Mouse (Mus musculus): ENCODE results near the gene Mbnl2. TPM values are rescaled to one million over a fixed set of nuclear protein-coding genes. Genes with fewer than 3 reads are reported as not detected.

Gene Mbnl2
- polyA plus RNA-seq, 1 experiment from 2014 or later = 30.0 TPM

- no peaks in the 10 kb centered on the region for H3K4me1 ChIP-seq
- H3K4me3 ChIP-seq = no peak overlapping the region
- no peaks in the 10 kb centered on the region for H3K9me3 ChIP-seq
- H3K36me3 ChIP-seq (replicated peaks) = peaks cover 10% of the 10 kb centered on the region; the same call in 1 of the 2 replicates
- no peak for DNase-seq (ENCODE audit: extremely low spot score, low spot score)
- no peak overlapping the region for H3K27ac ChIP-seq
- 93% methylated on average over 19 of the region's 19 CpGs for WGBS
- no peaks in the 10 kb centered on the region for H3K27me3 ChIP-seq (ENCODE audit: poor library complexity, severe bottlenecking)
These were observed 49.5 kb downstream of the Mbnl2 start for GRCm38 (mm10) chr14:120324883-120325480.

GRCm38 (mm10) chr14:120325673-120326072 is 50.2 kb downstream of the Mbnl2 start:
- no peak for DNase-seq (ENCODE audit: extremely low spot score, low spot score)
- H3K4me1 ChIP-seq = peaks cover 6% of the 10 kb centered on the region; the same call in 1 of the 2 replicates
- WGBS = 90% methylated on average over 5 of the region's 5 CpGs
- H3K27ac ChIP-seq = no peak overlapping the region
- no peak overlapping the region for H3K4me3 ChIP-seq
- no peaks in the 10 kb centered on the region for H3K9me3 ChIP-seq
- peaks cover 10% of the 10 kb centered on the region; the same call in 1 of the 2 replicates for H3K36me3 ChIP-seq (replicated peaks)
- no peaks in the 10 kb centered on the region for H3K27me3 ChIP-seq (ENCODE audit: poor library complexity, severe bottlenecking)

- H3K4me1 ChIP-seq = peaks cover 16% of the 10 kb centered on the region
- peaks cover 9% of the 10 kb centered on the region; the same call in 1 of the 2 replicates for H3K36me3 ChIP-seq (replicated peaks)
- H3K9me3 ChIP-seq = no peaks in the 10 kb centered on the region
- no peaks in the 10 kb centered on the region for H3K27me3 ChIP-seq (ENCODE audit: poor library complexity, severe bottlenecking)
- WGBS = 81% methylated on average over 12 of the region's 12 CpGs
- H3K4me3 ChIP-seq = no peak overlapping the region
- no peak overlapping the region for H3K27ac ChIP-seq
- no peak for DNase-seq (ENCODE audit: extremely low spot score, low spot score)
These were observed 55.0 kb downstream of the Mbnl2 start for GRCm38 (mm10) chr14:120330454-120330853.

GRCm38 (mm10) chr14:120330881-120331514 is 55.5 kb downstream of the Mbnl2 start:
- Histone ChIP-seq H3K4me1 (peaks cover 18% of the 10 kb centered on the region), H3K9me3 (no peaks in the 10 kb centered on the region), H3K27me3 (ENCODE audit: poor library complexity, severe bottlenecking) (no peaks in the 10 kb centered on the region), H3K4me3 (no peak overlapping the region), H3K36me3 (replicated peaks) (peaks cover 9% of the 10 kb centered on the region; the same call in 1 of the 2 replicates), H3K27ac (no peak overlapping the region)
- DNase-seq (ENCODE audit: extremely low spot score, low spot score) = no peak
- 91% methylated on average over 13 of the region's 13 CpGs for WGBS

- 91% methylated on average over 15 of the region's 15 CpGs for WGBS
- peaks cover 44% of the 10 kb centered on the region for H3K4me1 ChIP-seq
These were observed 58.2 kb downstream of the Mbnl2 start for GRCm38 (mm10) chr14:120333465-120334243.

GRCm38 (mm10) chr14:120335366-120335765 is 59.9 kb downstream of the Mbnl2 start:
- DNase-seq (ENCODE audit: extremely low spot score, low spot score) = no peak
- Histone ChIP-seq H3K27ac (no peak overlapping the region), H3K4me3 (no peak overlapping the region), H3K27me3 (ENCODE audit: poor library complexity, severe bottlenecking) (no peaks in the 10 kb centered on the region), H3K4me1 (peaks cover 43% of the 10 kb centered on the region), H3K9me3 (no peaks in the 10 kb centered on the region), H3K36me3 (replicated peaks) (0 out of 2 replicates have a peak, but pooled peaks cover 4% of the 10 kb centered on the region)
- 95% methylated on average over 9 of the region's 9 CpGs for WGBS

More at GRCm38 (mm10) chr14:120333465-120334243, 58.2 kb downstream of the Mbnl2 start:
- no peak for DNase-seq (ENCODE audit: extremely low spot score, low spot score)
- 0 out of 2 replicates have a peak, but pooled peaks cover 4% of the 10 kb centered on the region for H3K36me3 ChIP-seq (replicated peaks)
- H3K9me3 ChIP-seq = no peaks in the 10 kb centered on the region
- H3K27ac ChIP-seq = no peak overlapping the region
- no peak overlapping the region for H3K4me3 ChIP-seq
- H3K27me3 ChIP-seq (ENCODE audit: poor library complexity, severe bottlenecking) = no peaks in the 10 kb centered on the region

- WGBS = 74% methylated on average over 6 of the region's 6 CpGs
- Histone ChIP-seq H3K27ac (no peak overlapping the region), H3K4me3 (no peak overlapping the region), H3K4me1 (peaks cover 38% of the 10 kb centered on the region), H3K27me3 (ENCODE audit: poor library complexity, severe bottlenecking) (no peaks in the 10 kb centered on the region), H3K36me3 (replicated peaks) (0 out of 2 replicates have a peak, but pooled peaks cover 4% of the 10 kb centered on the region), H3K9me3 (no peaks in the 10 kb centered on the region)
- DNase-seq (ENCODE audit: extremely low spot score, low spot score) = no peak
These were observed 60.4 kb downstream of the Mbnl2 start for GRCm38 (mm10) chr14:120335871-120336270.

- peak overlapping the region; percentile 42; the same call in 1 of the 2 replicates for H3K27ac ChIP-seq
- no peaks in the 10 kb centered on the region for H3K36me3 ChIP-seq (replicated peaks)
- H3K4me1 ChIP-seq = peaks cover 38% of the 10 kb centered on the region
- H3K4me3 ChIP-seq = no peak overlapping the region
- H3K27me3 ChIP-seq (ENCODE audit: poor library complexity, severe bottlenecking) = no peaks in the 10 kb centered on the region
- no peaks in the 10 kb centered on the region for H3K9me3 ChIP-seq
- no peak for DNase-seq (ENCODE audit: extremely low spot score, low spot score)
- 34% methylated on average over 7 of the region's 7 CpGs for WGBS
These were observed 60.9 kb downstream of the Mbnl2 start for GRCm38 (mm10) chr14:120336380-120336779.

- Histone ChIP-seq H3K9me3 (no peaks in the 10 kb centered on the region), H3K27ac (peak overlapping the region; percentile 42; the same call in 1 of the 2 replicates), H3K36me3 (replicated peaks) (no peaks in the 10 kb centered on the region), H3K27me3 (ENCODE audit: poor library complexity, severe bottlenecking) (no peaks in the 10 kb centered on the region), H3K4me1 (peaks cover 38% of the 10 kb centered on the region), H3K4me3 (no peak overlapping the region)
- WGBS = 78% methylated on average over 8 of the region's 8 CpGs
- no peak for DNase-seq (ENCODE audit: extremely low spot score, low spot score)
These were observed 61.4 kb downstream of the Mbnl2 start for GRCm38 (mm10) chr14:120336841-120337240.

- H3K4me1 ChIP-seq = peaks cover 36% of the 10 kb centered on the region
- 60% methylated on average over 7 of the region's 7 CpGs for WGBS
- no peaks in the 10 kb centered on the region for H3K9me3 ChIP-seq
- H3K4me3 ChIP-seq = no peak overlapping the region
- H3K27me3 ChIP-seq (ENCODE audit: poor library complexity, severe bottlenecking) = no peaks in the 10 kb centered on the region
- H3K27ac ChIP-seq = peak overlapping the region; percentile 31; the same call in 1 of the 2 replicates
- H3K36me3 ChIP-seq (replicated peaks) = no peaks in the 10 kb centered on the region
- no peak for DNase-seq (ENCODE audit: extremely low spot score, low spot score)
These were observed 62.4 kb downstream of the Mbnl2 start for GRCm38 (mm10) chr14:120337731-120338462.

- peaks cover 30% of the 10 kb centered on the region for H3K4me1 ChIP-seq
- no peak for DNase-seq (ENCODE audit: extremely low spot score, low spot score)
- no peaks in the 10 kb centered on the region for H3K9me3 ChIP-seq
- H3K27me3 ChIP-seq (ENCODE audit: poor library complexity, severe bottlenecking) = no peaks in the 10 kb centered on the region
- no peak overlapping the region for H3K4me3 ChIP-seq
- no peak overlapping the region for H3K27ac ChIP-seq
- WGBS = 89% methylated on average over 3 of the region's 3 CpGs
- no peaks in the 10 kb centered on the region for H3K36me3 ChIP-seq (replicated peaks)
These were observed 63.2 kb downstream of the Mbnl2 start for GRCm38 (mm10) chr14:120338706-120339105.

- no peak for DNase-seq (ENCODE audit: extremely low spot score, low spot score)
- H3K36me3 ChIP-seq (replicated peaks) = peaks cover 17% of the 10 kb centered on the region
- no peak overlapping the region for H3K4me3 ChIP-seq
- 94% methylated on average over 6 of the region's 6 CpGs for WGBS
- H3K27ac ChIP-seq = no peak overlapping the region
- H3K9me3 ChIP-seq = peaks cover 15% of the 10 kb centered on the region; the same call in 1 of the 2 replicates
- H3K4me1 ChIP-seq = peaks cover 19% of the 10 kb centered on the region
- H3K27me3 ChIP-seq (ENCODE audit: poor library complexity, severe bottlenecking) = no peaks in the 10 kb centered on the region
These were observed 66.4 kb downstream of the Mbnl2 start for GRCm38 (mm10) chr14:120341912-120342311.
